Mouse (Mus musculus): ENCODE data around the gene Amigo1.
A peak's percentile ranks its signal among the peaks of the same experiment; 100 is the strongest.

The Amigo1 gene

GRCm38 (mm10) chr3:108180514-108180913, 5.6 kb upstream of the Amigo1 start:
- DNase-seq (ENCODE audit: low spot score in 2 of 2) = no peak

DNA sequence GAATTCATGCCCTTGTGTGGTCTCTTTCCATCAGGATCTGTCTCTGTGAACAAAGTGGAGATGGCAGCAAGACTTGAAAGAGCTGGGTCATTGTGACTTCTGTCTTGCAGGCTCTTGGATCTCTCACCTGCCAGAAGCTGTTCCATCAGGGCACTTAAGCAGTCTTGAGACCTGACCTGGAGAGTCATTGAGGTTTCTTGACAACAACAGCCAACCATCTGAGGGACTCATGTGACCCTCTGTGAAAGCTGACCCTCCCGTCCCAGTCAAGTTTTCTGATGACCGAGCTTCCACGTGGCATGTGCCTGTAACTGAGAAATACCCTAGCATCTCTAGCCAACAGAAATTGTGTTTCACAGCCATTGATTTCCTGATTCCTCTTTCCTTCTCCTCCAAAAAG, 1.4 kb upstream of the Amigo1 start:
- peak in 1 of 2 experiments; percentile 3 for DNase-seq (ENCODE audit: low spot score in 2 of 2)

DNA sequence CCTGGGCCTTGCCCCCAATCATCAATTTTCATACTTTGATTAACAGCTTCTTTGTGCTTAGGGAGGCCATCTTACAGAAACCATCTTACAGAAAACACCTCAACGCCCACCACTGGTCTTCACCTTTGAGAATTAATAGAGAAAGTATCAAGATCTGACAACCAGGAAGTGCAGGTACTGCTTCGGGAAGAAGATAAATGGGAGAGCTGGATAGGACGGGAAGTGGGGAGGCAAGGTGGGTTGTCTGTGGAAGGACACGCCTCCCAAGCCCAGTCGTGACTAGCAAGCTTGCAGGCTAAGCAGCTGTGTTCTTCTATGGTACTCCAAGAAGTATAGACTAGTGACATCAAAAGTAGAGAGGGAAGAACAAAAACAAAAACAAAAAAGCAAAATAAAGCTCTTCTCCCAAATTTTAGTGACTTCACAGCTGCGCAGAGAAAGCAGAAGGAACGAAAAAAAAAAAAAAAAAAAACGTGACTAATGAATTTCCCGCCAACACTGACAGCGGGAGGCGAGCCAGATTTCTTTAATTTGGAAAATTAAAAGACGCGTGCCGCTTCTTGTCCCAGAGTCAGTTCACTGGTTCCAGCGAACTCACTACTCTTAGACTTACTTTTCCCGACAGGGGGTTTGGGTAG, 556 bp upstream of the Amigo1 start:
- DNase-seq (ENCODE audit: low spot score in 2 of 2) = peak in 1 of 2 experiments; percentile 5

DNA sequence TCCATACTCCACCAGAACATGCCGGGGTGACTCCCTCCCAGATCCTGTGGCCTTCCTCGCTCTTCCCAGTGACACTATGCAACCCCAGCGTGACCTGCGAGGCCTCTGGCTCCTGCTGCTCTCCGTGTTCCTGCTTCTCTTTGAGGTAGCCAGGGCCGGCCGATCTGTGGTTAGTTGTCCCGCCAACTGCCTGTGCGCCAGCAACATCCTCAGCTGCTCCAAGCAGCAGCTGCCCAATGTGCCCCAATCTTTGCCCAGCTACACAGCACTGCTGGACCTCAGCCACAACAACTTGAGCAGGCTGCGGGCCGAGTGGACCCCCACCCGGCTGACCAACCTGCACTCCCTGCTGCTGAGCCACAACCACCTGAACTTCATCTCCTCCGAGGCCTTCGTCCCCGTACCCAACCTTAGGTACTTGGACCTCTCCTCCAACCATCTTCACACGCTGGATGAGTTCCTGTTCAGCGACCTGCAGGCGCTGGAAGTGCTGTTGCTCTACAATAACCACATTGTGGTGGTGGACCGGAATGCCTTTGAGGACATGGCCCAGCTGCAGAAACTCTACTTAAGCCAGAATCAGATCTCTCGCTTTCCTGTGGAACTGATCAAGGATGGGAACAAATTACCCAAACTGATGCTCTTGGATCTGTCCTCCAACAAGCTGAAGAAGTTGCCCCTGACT, 1.1 kb downstream of the Amigo1 start:
- DNase-seq (ENCODE audit: low spot score in 2 of 2) = peak in 1 of 2 experiments; percentile 12

DNA sequence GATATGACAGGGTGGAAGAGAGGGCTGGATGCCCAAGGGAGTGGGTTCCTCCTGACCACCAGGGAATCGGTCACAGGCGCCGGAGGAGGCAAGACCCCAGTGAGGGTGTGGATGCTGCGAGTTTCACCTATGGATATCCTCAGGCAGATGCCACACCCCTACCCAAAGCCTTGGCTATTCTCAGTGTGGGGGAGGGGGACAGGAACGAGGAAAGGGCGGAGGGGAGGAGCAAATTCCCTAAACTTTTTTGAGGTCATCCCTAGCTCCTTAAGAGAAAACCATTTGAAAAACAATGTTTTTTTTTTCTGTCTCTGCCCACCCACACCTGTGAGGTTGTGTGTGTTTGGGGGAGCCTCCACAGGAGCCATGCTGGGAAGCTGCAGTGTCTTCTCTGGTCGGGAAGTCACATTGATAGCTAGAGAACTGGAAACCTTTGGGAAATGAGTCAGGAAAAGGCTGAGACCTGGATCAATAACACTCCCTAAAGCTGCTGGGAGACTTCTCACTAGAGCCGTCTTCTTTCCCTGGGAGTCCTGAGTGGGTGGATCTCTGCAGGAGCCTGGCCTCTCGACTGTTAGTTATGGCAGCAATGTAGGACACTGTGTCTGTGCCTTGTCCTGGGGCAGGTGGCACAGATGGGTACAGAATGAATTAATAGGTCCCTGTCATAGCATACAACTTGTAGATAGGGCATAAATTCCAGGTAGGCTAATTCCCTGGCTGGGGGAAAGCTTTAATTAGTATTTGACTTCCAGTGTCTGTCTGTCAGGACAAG, 2.8 kb downstream of the Amigo1 start:
- peak in 1 of 2 experiments; percentile 4 for DNase-seq (ENCODE audit: low spot score in 2 of 2)

DNA sequence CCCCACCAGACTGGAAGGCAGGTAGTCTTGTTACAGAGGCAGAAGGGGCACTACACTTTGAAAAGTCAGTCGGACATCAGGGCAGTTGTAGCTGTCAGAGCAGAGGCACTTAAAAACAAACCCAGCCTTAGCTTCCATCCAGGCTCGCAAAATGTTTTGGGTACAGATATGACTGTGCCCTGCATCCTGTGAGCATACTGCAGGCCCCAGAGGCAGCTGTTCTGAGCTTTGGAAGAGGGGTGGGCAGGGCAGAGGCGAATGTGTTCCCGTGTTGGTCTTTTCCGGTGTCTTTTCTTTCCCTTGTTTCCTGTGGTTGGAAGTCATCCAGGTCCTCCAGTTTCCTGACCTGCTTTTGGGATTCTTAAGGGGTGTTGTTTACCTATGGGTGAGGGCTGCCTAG, 3.8 kb downstream of the Amigo1 start:
- DNase-seq (ENCODE audit: low spot score in 2 of 2) = peak in 1 of 2 experiments; percentile 2

DNA sequence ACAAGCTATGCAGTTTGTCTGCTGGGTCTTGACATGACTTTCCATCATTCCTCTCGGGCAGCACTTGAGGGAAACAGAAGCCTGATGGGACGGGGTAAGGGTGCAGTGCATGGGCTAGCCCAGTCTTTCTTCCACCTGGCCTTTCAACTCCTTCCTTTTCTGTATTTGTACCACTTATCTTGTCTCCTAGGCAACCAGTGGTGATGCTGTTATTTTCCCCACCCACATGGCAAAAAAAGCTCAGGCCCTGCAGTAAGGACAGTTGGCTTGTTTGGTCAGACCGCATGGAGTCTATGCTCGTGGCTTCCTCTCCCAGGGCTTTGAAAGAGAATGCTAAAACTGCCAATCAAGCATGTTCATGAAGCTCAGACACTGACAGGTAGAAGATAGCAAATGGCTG, 7.6 kb downstream of the Amigo1 start:
- DNase-seq (ENCODE audit: low spot score in 2 of 2) = no peak

DNA sequence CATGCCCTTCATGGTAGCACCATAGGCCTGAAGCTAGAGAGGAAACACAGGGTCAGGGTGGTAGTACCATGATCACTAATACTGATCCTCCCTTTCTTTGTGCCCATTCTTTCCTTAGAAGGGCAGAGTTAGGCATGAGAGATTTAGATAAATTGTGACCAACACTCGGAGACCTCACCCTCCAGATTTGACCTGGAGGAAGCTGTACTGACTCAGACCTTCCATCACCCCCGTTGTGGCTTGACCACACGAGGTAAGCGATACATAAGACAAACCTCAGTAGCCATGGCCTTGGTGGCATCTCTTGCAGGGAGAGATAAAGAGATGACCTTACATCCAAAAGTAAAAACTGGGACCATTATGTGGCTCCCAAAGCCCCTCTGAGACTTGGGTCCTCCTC, 9.2 kb downstream of the Amigo1 start:
- no peak for DNase-seq (ENCODE audit: low spot score in 2 of 2)

DNA sequence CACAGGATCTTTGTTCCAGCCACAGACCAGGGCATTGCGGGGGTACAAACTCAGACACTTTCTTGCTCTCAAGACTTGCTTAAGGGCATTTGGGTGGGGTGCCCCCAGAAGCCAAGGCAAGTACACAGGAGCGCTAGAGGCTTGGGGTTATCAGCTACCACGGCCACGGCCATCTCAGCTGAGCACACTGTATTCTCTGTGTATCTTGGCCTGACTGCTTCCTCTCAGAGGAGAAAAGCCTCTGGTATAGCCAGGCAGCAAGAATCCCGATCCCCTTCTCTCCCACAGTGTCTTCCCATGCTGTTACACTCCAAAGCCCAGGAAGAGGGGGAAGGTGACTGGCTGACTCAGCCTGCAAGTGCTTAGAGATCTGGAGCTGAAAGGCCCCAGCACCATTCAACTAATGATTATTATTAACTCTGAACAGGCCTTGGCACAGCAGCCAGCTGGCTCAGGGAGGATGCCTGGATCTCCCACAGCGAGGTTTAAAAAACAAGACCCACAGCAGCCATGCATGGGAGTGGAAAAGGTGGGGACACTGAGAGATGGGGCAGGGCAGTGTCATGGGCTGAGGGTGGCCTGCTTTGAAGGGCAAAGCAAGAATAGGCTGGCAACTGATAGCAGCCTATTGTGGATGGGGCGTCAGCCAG, 9.9 kb downstream of the Amigo1 start:
- DNase-seq (ENCODE audit: low spot score in 2 of 2) = no peak

DNA sequence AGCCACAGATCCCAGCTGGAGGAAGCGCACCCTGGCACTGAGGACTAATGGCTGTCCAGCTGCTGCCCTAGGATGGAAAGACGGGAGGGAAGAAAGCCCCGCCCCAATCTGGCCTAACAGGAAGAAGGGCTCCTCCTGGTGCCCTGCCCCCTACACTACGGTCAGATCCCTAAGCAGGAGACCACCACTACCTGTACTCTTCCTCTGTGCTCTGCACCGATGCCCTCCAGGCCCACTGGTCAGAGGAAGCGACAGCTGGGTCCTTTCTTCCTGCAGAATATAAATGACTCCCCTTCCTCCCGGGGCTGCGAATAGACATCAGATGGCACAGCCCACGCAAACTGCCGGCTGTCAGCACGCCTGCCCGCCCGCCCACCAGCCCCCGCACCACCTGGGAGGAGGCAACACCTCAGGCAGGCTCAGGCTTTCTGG, 10.9 kb downstream of the Amigo1 start:
- DNase-seq (ENCODE audit: low spot score in 2 of 2) = peak; percentile 66 to 68

DNA sequence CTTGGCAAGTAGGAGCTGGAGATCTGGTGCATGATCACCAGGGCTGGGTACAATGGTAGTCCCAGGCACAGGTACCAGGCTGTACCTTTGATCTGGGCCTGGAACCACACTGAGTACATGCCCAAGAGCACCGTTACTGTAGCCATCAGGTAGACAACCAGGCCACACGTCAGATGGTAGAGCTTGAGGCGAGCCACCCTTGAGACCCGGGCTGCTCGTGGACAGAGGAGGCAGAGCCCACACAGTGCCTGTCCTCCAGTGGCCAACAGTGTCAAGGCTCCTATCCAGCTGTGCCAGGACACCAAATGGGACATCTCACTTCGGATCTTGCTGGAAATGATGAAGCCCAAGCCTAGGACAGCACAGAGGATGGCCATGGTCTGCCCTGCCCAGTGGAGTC, 13.1 kb downstream of the Amigo1 start:
- DNase-seq (ENCODE audit: low spot score in 2 of 2) = no peak

DNA sequence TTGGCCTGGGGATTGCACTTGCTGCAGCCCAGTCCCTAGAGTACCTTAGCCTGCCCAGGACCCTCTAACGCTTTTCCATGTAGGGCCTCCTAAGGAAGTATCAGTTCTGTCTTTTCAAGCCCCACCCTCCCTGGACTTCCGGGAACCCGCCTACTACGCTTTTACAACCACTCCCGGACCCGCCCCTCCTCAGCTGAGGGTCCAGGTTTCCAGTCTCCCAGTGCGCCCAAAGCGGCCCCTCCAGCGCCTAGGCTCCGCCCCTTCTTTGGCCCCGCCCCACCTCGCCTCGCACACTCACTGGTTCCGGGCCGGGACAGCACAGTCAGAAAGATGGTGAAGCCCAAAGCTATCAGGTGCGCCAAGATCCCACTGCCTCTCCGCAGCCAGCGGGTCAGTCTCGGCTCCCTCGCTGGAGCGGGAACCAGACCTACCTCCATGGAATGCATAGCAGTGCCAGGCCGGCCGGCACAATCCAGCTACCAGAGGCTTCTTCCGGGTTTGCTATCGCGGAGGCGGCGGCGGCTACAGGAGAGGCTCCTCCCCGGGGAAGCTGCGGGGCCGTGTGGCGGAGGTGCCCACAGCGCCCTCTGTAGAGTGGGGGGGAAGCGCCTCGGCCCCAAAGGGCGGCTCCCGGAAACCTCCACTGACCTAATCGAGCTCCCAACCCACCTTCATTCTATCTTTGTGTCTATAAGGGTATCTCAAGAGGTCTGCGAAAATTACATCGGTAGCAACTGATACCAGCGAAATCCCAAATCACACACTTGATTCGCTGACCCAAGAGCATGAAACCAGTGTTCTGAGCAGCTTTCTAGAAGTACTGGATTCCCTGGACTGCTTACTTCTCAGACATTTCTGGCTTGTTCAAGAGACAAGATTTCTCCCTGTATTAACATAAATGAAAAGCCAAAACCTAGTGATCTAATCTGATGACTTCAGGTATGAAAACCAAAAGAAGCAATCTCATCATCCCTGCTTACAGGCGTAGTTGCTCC, 14.5 kb downstream of the Amigo1 start, which contains the start of gene Cyb561d1:
Gene Cyb561d1, minus strand, starts transcription at position 884 of the 995 bp plus-strand sequence.
- peak; percentile 84 to 86 for DNase-seq (ENCODE audit: low spot score in 2 of 2)

DNA sequence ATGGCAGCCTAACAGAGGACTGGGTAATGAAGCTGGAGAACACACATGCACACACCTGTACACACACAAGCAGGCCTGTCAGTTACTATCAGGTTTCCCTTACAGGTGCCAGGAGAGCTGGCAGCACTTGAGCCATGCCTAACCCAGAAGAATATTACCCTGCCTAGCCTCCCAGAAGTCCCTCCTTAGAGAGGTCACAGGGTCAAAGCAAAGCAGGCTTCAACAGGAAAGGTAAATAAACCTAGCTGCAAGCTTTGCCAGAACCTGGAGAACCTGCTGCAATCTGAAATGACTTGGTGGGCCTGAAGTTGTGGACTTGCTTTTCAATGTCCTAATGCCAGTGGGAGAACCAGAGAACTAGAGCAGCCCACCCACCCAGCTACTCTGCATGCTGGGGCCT, 16.4 kb downstream of the Amigo1 start:
- no peak for DNase-seq (ENCODE audit: low spot score in 2 of 2)

- no peak for DNase-seq (ENCODE audit: low spot score in 2 of 2)
Measured at GRCm38 (mm10) chr3:108203212-108203611, 17.1 kb downstream of the Amigo1 start.

DNA sequence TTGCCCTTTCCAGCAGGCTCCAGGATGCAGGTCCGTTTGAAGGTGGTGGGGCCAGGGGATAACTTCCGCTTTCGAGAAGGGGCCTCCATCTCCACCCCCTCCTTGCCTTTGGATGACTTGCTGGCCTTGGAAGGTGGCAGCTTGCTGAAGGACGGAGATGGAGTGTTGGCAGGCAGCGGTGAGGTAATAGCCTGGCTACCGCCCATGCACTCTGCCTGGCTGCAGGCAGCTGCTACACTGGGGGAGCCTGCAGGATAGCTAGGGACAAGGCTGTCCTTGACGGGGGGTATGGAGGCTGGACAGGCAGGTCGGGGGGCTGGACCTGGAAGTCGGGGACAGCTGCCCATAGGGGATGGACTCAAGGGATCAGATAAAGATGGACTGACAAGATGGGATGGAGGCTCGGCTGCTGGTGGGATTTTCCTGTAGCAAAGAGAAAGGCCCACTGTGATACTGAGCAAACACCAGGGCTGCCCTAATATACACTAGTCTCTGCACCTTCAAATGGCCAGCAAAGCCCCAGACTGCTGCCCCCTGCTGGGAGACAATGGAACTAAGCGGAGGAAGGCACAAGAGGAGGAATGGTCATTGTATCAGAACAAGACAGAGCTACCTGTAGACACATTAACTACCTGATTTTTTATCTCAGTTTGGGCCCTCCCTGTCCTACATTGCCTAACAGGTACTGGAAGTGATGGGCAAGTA, 17.6 kb downstream of the Amigo1 start:
- DNase-seq (ENCODE audit: low spot score in 2 of 2) = peak in 1 of 2 experiments; percentile 70

DNA sequence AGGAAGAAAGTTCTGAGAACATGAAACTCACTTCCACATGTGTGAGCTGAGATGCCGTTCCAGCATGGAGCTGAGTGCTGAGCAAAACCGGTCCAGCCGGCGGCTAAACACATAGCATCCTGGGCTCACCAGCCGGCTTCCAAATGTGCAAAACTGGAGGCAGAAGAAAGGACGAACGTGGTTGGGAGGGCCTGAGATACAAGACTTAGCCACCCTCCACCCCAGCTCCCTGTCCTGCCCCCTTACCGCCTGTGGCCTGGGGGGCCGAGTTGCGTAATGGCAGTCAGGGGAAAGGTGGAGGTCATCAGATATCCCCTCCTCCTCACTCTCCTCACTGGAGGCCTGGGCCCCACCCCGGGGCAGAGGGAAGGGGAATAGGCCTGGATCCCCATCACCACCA, 18.3 kb downstream of the Amigo1 start:
- DNase-seq (ENCODE audit: low spot score in 2 of 2) = no peak

DNA sequence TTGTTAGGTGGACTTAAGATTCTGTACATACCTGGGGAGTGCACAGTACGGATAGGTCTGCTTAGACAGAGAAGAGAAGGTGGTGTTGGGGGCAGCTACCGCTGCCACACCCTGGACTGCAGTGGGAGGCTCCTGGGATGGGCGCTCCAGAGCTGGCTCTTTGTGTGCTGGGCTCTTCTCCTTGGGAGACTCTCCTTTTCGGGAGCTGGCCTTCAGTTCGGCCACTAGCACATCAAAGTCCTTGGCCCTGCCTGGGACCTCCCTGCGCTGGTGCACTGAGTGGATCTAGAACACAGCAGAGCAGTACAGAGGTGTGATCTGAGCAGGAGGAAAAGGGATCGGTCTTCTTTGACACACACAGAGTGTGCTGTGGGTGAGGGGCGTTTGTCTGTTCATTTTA, 19.5 kb downstream of the Amigo1 start:
- DNase-seq (ENCODE audit: low spot score in 2 of 2) = no peak

DNA sequence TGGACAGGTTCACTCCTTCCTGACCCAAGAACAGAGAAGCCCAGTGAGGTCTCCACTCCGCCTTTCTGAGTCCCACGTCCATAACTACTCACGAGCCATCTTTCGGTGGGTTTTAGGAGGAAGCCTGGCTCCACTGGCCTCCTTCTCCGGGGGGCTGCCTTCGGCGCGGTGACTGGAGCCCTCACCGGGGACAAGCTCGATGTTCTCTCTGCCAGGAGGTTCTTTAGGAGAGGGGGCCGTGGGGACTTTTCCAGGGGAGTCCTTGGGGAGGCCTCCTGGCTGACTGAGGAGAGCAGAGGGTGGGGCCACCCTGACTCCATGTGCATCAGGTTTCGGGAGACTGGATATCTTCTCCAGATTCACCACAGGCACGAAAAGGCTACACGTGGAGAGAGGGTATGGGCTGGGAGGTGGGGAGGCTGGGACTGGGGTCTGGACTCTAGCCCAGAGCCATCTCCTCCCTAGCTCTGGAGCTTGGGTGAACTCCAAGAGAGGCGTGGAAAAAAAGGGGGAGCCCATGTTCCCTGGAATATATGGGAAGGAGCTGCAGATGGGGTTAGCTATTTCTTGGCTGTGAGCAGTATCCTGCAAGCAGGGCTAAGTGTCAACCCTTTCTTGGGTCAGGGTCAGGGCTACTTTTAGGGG, 20.7 kb downstream of the Amigo1 start:
- no peak for DNase-seq (ENCODE audit: low spot score in 2 of 2)

DNA sequence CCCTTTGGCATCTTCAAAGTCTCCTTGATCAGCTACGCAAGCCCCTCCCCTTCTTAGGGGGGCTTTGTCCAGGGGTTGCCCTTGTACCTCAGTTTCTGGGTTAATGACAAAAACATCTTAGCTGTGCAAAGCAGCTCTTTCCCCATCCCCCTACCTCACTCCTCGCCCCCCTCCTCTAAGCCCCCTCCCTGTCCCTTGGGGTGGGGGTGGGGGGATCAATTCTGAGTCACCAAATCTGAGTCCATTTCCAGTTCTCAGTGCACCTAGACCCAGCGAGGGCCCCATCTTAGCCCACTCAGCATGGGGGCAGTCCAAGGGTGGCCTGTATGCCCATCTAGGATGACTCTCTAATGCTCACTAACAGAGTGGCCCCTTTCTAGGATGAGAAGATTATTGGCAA, 22.9 kb downstream of the Amigo1 start:
- no peak for DNase-seq (ENCODE audit: low spot score in 2 of 2)

DNA sequence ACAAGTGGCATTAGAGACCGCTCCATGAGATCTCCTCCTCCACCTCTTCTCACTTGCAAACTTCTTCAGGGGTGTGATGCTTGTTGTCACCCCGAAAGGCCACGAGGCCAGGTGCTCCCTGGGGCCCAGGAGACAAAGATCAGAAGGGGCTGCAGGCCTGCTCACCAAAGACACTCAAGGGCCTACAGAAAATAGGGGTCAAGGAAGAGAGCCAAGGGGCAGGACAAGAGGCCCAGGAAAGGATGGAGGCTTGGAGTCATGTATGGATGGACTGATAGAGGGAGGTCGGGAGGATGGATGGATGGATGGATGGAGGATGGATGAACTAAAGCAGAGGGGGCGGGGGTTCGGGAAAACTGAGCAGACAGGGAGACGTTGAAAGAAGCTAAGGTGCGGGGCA, 23.4 kb downstream of the Amigo1 start:
- DNase-seq (ENCODE audit: low spot score in 2 of 2) = no peak
